Mouse (Mus musculus): Measurements from ENCODE around the gene Rhox12. TPM values are rescaled to one million over a fixed set of nuclear protein-coding genes. Genes with fewer than 3 reads are reported as not detected.

Rhox12 gene
- polyA plus RNA-seq, 1 experiment from 2014 or later = not detected

Other genes starting within 250 kb of the Rhox12 start
- gene Rhox8, start 232.0 kb downstream of the Rhox12 start, polyA plus RNA-seq (2014; fragmentation: Nextera tagmentation; extraction: Ambion mirVana) = not detected in 2 replicates
- not detected in 2 replicates for gene Rhox7b, start 213.7 kb downstream of the Rhox12 start, polyA plus RNA-seq (2014; fragmentation: Nextera tagmentation; extraction: Ambion mirVana)
- not detected in 2 replicates for gene Rhox9, start 209.1 kb downstream of the Rhox12 start, polyA plus RNA-seq (2014; fragmentation: Nextera tagmentation; extraction: Ambion mirVana)
- gene Btg1-ps1, start 92.1 kb downstream of the Rhox12 start, polyA plus RNA-seq (2014; fragmentation: Nextera tagmentation; extraction: Ambion mirVana) = not detected in 2 replicates
- gene Btg1-ps2, start 67.8 kb downstream of the Rhox12 start, polyA plus RNA-seq (2014; fragmentation: Nextera tagmentation; extraction: Ambion mirVana) = not detected in 2 replicates
- not detected in 2 replicates for gene Rhox10, start 44.4 kb downstream of the Rhox12 start, polyA plus RNA-seq (2014; fragmentation: Nextera tagmentation; extraction: Ambion mirVana)
- gene Rhox11, start 25.8 kb downstream of the Rhox12 start, polyA plus RNA-seq (2014; fragmentation: Nextera tagmentation; extraction: Ambion mirVana) = not detected in 2 replicates
- not detected in 2 replicates for gene Rhox13, start 10.3 kb upstream of the Rhox12 start, polyA plus RNA-seq (2014; fragmentation: Nextera tagmentation; extraction: Ambion mirVana)
- gene Zbtb33, start 78.9 kb upstream of the Rhox12 start, polyA plus RNA-seq (2014; fragmentation: Nextera tagmentation; extraction: Ambion mirVana) = 6.2 and 7.3 TPM in 2 replicates
- 30.4 and 31.0 TPM in 2 replicates for gene Tmem255a, start 141.5 kb upstream of the Rhox12 start, polyA plus RNA-seq (2014; fragmentation: Nextera tagmentation; extraction: Ambion mirVana)
- gene Atp1b4, start 205.3 kb upstream of the Rhox12 start, polyA plus RNA-seq (2014; fragmentation: Nextera tagmentation; extraction: Ambion mirVana) = not detected in 2 replicates

Measured in limb, embryonic 11.5 days (tissue).